Mouse (Mus musculus): ENCODE data around the gene Snx27.

DNA sequence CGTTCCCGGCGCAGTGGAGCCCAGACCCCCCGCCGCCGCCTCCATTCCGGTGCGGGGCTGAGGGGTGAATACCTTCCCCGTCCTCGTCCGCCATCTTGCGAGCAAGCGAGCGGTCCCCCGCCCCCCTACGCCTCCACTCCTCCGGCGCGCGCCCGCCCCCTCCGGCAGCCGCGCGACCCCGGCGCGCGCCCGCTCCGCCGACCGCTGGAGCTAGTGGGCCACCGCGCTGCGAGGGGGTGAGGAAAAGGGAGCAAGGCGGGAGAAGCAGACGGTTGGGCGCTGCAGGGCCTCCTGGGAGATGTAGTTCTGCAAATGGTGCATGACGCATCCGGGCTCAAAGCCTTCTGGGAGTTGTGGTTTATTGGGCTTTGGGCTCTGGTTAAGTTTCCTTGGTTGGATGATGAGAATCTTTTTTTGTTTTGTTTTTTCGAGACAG, at the start of gene Snx27:
- no peak for TF ChIP-seq CTCF (IDR thresholded peaks at IDR 0.05)
- no peak for TF ChIP-seq EP300 (IDR thresholded peaks at IDR 0.05)

Measured in lung, postnatal 0 days (tissue).